Mouse (Mus musculus) heart, postnatal 10 days (tissue): ENCODE results near the gene Usf3. TPM values are rescaled to one million over a fixed set of nuclear protein-coding genes. Genes with fewer than 3 reads are reported as not detected.

ENCODE experiments used
- total RNA-seq, 2 experiments: library from RNA; stranded (reverse); gene quantifications; 2 replicates each; pipeline ENCODE4 v1.2.3; 2021

Usf3 gene
- total RNA-seq, 2 experiments from 2014 or later: 23.0 to 24.5 TPM

Other genes starting within 250 kb of the Usf3 start
- 10 to 100 TPM; 20.0 to 21.0 TPM for gene Qtrt2, start 246.4 kb upstream of the Usf3 start, total RNA-seq
- gene Zdhhc23, start 193.5 kb upstream of the Usf3 start, total RNA-seq: 1 to 10 TPM in 1 of 2 experiments, under 1 TPM in 1; 0.93 to 1.2 TPM
- gene Gramd1c, start 109.9 kb upstream of the Usf3 start, total RNA-seq: 1 to 10 TPM; 1.1 to 1.4 TPM
- gene Atp6v1a, start 33.5 kb upstream of the Usf3 start, total RNA-seq: 10 to 100 TPM; 45.2 to 50.3 TPM
- 10 to 100 TPM; 72.1 to 76.8 TPM for gene Naa50, start 33.4 kb upstream of the Usf3 start, total RNA-seq
- gene Sidt1, start 159.9 kb downstream of the Usf3 start, total RNA-seq: under 1 TPM; 0.27 to 0.36 TPM
- gene Spice1, start 173.9 kb downstream of the Usf3 start, total RNA-seq: 1 to 10 TPM; 6.8 to 8.9 TPM
- gene Cfap44, start 221.6 kb downstream of the Usf3 start, total RNA-seq: not detected